Mouse (Mus musculus) E14TG2a.4 (cell line): Measurements from ENCODE around the gene Prop1.

ENCODE experiments used
- H3K27me3 ChIP-seq: 2 replicates; pipeline ENCODE4 v1.6.1; 2014; ENCODE audit warnings: low read length, control low read depth; ENCODE audit not compliant: insufficient read depth
- H3K36me3 ChIP-seq: 2 replicates; pipeline ENCODE4 v1.6.1; 2014; ENCODE audit warnings: low read length, control low read depth; ENCODE audit not compliant: insufficient read depth
- H3K4me1 ChIP-seq: replicated peaks from 2 replicates; pipeline ENCODE4 v1.6.1; 2014; ENCODE audit warnings: low read depth, low read length, control low read depth
- H3K4me3 ChIP-seq: replicated peaks from 2 replicates; pipeline ENCODE4 v1.5.1; 2014; ENCODE audit warnings: mild to moderate bottlenecking, low read length
- H3K9me3 ChIP-seq: 2 replicates; pipeline ENCODE4 v1.6.1; 2014; ENCODE audit warnings: low read length, control low read depth
- CTCF ChIP-seq: conservative IDR thresholded peaks from 2 replicates; pipeline ENCODE4 v1.5.1; 2014; ENCODE audit warnings: low read length
- NANOG ChIP-seq: IDR thresholded peaks from 2 replicates; pipeline ENCODE4 v1.6.1; 2014; ENCODE audit warnings: borderline replicate concordance, low read length, mixed read lengths
- POU5F1 ChIP-seq: IDR thresholded peaks from 2 replicates; pipeline ENCODE4 v1.6.1; 2014; ENCODE audit warnings: low read length, borderline replicate concordance

Prop1 gene

DNA sequence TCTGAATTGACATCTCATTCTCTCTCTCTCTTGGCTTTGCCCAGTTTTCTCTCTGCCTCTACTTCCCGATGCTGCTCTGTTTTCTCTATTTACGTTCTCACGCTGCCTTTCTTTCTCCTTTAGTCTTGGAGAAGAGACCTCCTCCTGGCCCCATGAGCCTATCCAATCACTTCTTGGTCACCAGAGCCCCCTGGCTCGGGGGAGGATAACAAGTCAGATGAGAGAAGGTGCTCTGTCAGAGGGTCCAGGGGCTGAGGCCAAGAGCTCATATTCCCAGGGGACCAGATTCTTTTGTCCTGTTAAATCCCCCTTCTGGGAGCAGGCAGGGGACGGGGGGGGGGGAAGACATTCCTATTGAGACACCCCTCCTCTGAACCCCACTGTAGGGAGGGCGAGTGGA, at the start of gene Prop1:
TSS of gene Prop1 (minus strand) at position 101 of the 400 bp plus-strand sequence.
- H3K4me3 ChIP-seq = no peak within 1 kb of the TSS
- no peaks in the 10 kb centered on the region for H3K36me3 ChIP-seq

DNA sequence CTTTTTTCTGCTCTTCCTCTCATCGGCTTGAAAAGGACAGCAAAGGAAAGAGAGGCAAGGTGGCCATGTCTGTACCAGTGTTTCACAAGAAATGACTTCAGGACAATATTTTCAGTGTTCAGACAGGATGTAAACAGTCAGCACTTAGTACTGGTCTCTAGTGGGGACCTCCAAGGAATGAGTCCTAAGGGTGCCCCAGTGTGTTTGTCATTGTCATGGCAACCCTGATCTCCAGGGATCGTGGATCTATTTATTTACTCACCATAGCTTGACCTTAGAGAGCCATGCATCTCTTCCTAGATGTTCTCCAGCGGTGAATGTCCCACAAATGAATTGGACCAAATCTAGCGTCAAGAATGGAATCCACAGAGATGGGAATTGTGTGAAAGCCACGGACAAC, 49.7 kb upstream of the Prop1 start, which contains the start of gene Olfr51:
TSS of gene Olfr51 (plus strand) at position 301 of the 400 bp plus-strand sequence.
- Histone ChIP-seq H3K4me1 (no peaks in the 10 kb centered on the region), H3K4me3 (no peak within 1 kb of the TSS), H3K36me3 (no peaks in the 10 kb centered on the region), H3K27me3 (no peaks in the 10 kb centered on the region), H3K9me3 (no peaks in the 10 kb centered on the region)
- TF ChIP-seq CTCF (no peak), POU5F1 (no peak)

More for the DNA sequence above, at the start of gene Prop1:
- Histone ChIP-seq H3K9me3 (no peaks in the 10 kb centered on the region), H3K27me3 (peaks cover 24% of the 10 kb centered on the region), H3K4me1 (peaks cover 18% of the 10 kb centered on the region)
- TF ChIP-seq POU5F1 = no peak
- TF ChIP-seq NANOG = no peak
- no peak for TF ChIP-seq CTCF

DNA sequence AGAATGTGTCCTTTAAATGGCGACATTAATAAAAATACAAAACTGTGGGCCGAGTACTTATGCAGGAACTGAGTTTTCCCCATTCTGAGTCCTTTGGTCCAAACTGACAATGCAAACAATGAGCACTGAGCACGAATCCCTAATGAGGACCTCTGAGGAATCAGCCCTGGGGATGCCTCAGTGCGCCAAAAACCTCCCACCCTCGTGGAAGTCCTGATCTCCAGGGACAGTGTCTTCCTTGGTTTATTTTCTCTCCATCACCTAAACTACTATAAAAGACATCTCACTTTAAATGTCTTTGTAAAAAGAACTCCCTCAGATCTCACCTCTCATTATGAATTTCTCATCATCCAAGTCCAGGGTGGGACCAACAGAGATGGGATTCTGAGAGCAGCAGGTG, 28.1 kb upstream of the Prop1 start, which contains the start of gene Olfr1377:
TSS of gene Olfr1377 (plus strand) at position 301 of the 400 bp plus-strand sequence.
- H3K36me3 ChIP-seq = no peaks in the 10 kb centered on the region
- TF ChIP-seq CTCF = no peak
- H3K27me3 ChIP-seq = no peaks in the 10 kb centered on the region
- no peaks in the 10 kb centered on the region for H3K4me1 ChIP-seq
- no peak within 1 kb of the TSS for H3K4me3 ChIP-seq
- no peaks in the 10 kb centered on the region for H3K9me3 ChIP-seq

DNA sequence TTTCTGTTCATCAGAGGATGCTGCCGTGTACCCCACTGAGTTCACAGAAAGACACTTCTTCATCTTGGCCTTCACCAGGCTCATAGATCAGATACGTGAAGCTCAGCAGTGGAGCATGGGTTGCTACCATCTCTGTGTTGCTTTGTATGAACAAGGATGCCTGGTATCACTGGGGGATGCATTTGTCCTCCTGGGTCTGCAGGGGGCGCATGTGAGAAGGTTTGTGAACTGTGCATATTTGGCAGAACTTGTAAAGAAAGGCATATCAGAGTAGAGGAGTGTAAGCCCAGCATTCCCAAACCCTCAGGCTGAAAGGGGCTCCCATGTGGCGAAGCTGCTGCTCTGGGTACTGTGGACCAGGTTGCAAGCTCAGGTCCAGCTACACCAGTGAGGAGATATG, 23.7 kb upstream of the Prop1 start:
- H3K36me3 ChIP-seq = no peaks in the 10 kb centered on the region
- TF ChIP-seq CTCF = peak; percentile 50
- no peak for TF ChIP-seq POU5F1
- no peaks in the 10 kb centered on the region for H3K27me3 ChIP-seq
- no peak overlapping the region for H3K4me3 ChIP-seq
- no peaks in the 10 kb centered on the region for H3K9me3 ChIP-seq
- no peaks in the 10 kb centered on the region for H3K4me1 ChIP-seq

DNA sequence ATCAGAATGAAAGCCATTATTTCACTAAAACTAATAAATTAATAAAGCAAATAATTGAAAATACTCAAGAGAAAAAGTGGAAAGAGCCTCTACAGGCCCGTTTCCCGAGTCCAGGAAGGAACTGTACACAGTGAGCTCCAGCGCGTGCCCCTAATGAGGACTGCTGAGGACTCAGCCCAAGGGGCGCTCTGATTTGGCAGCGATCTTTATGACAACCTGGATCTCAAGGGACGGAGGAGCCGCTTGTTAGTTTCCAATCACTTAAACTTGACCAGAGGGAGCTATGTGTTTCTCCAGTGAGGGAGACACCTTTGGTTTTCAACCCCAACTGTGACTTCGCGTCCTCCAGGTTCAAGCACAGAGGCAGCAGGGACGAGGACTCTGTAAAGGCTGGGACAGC, 12.7 kb upstream of the Prop1 start, which contains the start of gene Olfr1378:
TSS of gene Olfr1378 (plus strand) at position 301 of the 400 bp plus-strand sequence.
- H3K4me3 ChIP-seq = no peak within 1 kb of the TSS
- no peaks in the 10 kb centered on the region for H3K4me1 ChIP-seq
- TF ChIP-seq POU5F1 (no peak), CTCF (no peak), NANOG (no peak)
- no peaks in the 10 kb centered on the region for H3K36me3 ChIP-seq
- H3K9me3 ChIP-seq = no peaks in the 10 kb centered on the region
- no peaks in the 10 kb centered on the region for H3K27me3 ChIP-seq

DNA sequence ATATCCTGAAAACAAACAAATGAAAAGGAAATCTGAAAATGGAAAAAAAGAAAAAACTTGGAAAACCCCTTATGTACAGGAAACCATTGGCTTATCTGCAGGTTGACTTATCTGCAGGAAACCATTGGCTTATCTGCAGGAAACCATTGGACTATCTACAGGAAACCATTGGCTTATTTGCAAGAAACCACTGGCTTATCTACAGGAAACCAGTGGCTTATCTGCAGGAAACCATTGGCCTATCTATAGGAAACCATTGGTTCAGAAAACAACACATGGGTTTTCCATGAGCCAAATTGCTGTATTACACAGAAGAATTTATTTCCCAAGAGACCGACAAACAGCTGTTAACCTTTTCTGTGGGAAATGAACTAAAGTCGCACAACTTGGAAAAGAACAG, 11.3 kb upstream of the Prop1 start:
- Histone ChIP-seq H3K27me3 (no peaks in the 10 kb centered on the region), H3K4me1 (no peaks in the 10 kb centered on the region), H3K4me3 (no peak overlapping the region), H3K36me3 (no peaks in the 10 kb centered on the region), H3K9me3 (no peaks in the 10 kb centered on the region)
- no peak for TF ChIP-seq POU5F1
- no peak for TF ChIP-seq CTCF
- no peak for TF ChIP-seq NANOG

DNA sequence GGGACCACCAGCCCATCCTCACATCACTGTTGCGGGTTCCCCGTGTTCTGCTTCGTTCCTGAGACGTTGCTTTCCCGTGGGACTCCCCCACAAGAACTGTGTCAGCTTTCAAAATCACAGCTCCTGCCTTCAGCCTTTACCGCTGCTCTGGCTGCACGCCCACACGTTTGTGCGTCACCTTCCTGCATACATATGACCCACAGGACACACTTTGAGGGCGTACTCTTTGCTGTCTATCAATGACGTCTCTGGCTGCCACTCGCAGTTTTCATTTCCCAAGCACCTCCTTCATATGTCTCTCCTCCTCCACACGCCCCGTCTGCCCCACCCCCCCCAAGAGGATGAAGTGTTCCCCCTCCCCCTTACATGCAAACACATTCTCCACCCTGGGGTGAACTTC, 1.3 kb downstream of the Prop1 start:
- no peak overlapping the region for H3K4me3 ChIP-seq
- H3K27me3 ChIP-seq = peaks cover 21% of the 10 kb centered on the region
- H3K36me3 ChIP-seq = no peaks in the 10 kb centered on the region
- no peaks in the 10 kb centered on the region for H3K9me3 ChIP-seq
- peaks cover 18% of the 10 kb centered on the region for H3K4me1 ChIP-seq
- no peak for TF ChIP-seq NANOG
- TF ChIP-seq CTCF = no peak
- TF ChIP-seq POU5F1 = no peak

DNA sequence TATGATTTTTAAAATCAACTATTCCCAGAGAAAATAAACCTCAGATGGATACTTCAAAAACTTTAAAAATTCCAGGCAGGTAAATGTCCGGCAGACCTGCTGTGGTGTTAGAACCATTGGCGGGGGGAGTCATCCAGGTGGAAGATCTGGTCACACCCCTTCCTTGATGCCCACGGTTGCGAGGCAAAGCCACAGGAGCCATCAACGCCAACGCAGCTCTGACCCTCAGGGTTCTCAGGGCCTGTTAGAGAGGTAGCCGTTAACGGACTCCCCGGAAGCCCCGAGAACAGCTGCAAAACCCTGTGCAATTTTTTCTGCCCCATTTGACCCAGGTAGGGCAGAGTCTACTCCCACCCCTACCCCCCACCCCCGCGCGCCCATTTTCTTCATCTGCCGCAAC, 10.1 kb downstream of the Prop1 start, which contains the start of gene 4933414I15Rik:
TSS of gene 4933414I15Rik (minus strand) at position 260 of the 400 bp plus-strand sequence.
- Histone ChIP-seq H3K27me3 (peaks cover 35% of the 10 kb centered on the region), H3K4me3 (no peak within 1 kb of the TSS), H3K4me1 (peaks cover 4% of the 10 kb centered on the region; the same call in 1 of the 2 replicates), H3K36me3 (no peaks in the 10 kb centered on the region), H3K9me3 (no peaks in the 10 kb centered on the region)
- TF ChIP-seq CTCF = no peak
- no peak for TF ChIP-seq NANOG

DNA sequence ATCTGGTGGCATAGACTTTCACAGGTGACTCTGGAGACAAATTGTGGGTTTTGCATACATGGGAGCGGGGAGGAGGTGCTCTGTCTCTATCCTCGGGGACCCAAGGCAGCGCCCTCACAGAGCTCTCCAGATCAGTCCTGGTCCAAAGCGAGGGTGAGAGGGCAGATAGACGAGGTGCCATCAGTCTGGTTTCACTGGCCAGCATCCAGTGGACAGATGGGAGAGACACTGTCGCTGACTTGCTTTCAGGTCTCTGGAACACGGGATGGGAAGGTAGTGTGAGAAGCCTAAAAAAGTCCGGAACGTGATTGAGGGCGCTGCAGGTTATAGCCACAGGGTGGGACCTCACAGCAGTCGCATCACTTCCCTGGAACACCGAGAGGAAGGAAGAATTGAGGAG, 11.2 kb downstream of the Prop1 start:
- Histone ChIP-seq H3K27me3 (peaks cover 35% of the 10 kb centered on the region), H3K9me3 (no peaks in the 10 kb centered on the region), H3K4me3 (no peak overlapping the region), H3K36me3 (no peaks in the 10 kb centered on the region), H3K4me1 (peaks cover 4% of the 10 kb centered on the region; the same call in 1 of the 2 replicates)
- no peak for TF ChIP-seq NANOG
- no peak for TF ChIP-seq CTCF
- no peak for TF ChIP-seq POU5F1
